Mouse (Mus musculus): Measurements from ENCODE around the gene Kif1a.

- TF ChIP-seq CTCF (IDR thresholded peaks at IDR 0.05; ENCODE audit: low read depth) (no peak), EP300 (optimal IDR thresholded peaks at IDR 0.05) (no peak)
Measured at GRCm38 (mm10) chr1:93012103-93012585, 89.6 kb downstream of the Kif1a start.

Measured in stomach, postnatal 0 days (tissue).